Mouse (Mus musculus): ENCODE data around the gene Asprv1.
A peak's percentile ranks its signal among the peaks of the same experiment; 100 is the strongest.

Asprv1 gene

GRCm38 (mm10) chr6:86627946-86628345 lies at the start of gene Asprv1:
Asprv1 (plus strand) TSS chr6:86628164.
- no peak for DNase-seq (ENCODE audit: extremely low spot score)

DNA sequence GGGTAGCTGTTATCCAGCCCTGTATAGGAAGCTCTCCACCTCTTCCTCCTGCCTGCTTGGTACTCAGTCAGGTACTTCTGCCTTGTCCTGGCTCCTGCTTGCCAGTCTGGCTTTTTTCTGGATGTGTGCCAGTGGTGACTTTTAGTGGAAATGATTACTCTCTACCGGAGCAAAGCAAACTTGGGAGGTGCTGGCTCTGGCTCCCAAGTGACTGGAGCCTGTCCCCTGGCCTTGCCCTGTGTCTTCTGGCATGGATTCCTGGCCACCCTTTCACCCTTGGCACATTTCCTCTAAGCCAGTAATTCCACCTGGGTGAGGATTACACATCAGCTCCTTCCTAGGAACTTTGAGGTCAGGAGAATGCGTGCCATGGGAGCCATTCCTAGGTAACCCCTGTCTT lies 49.6 kb upstream of the Asprv1 start:
- no peak for DNase-seq (ENCODE audit: extremely low spot score)

- DNase-seq (ENCODE audit: extremely low spot score), result no peak
Measured at GRCm38 (mm10) chr6:86579066-86579784, 48.7 kb upstream of the Asprv1 start.

- DNase-seq (ENCODE audit: extremely low spot score), result no peak
Measured at GRCm38 (mm10) chr6:86579926-86580325, 48.0 kb upstream of the Asprv1 start.

GRCm38 (mm10) chr6:86583141-86583540 lies 44.8 kb upstream of the Asprv1 start:
- DNase-seq (ENCODE audit: extremely low spot score), result no peak

GRCm38 (mm10) chr6:86583601-86584215 lies 44.3 kb upstream of the Asprv1 start:
- no peak for DNase-seq (ENCODE audit: extremely low spot score)

DNA sequence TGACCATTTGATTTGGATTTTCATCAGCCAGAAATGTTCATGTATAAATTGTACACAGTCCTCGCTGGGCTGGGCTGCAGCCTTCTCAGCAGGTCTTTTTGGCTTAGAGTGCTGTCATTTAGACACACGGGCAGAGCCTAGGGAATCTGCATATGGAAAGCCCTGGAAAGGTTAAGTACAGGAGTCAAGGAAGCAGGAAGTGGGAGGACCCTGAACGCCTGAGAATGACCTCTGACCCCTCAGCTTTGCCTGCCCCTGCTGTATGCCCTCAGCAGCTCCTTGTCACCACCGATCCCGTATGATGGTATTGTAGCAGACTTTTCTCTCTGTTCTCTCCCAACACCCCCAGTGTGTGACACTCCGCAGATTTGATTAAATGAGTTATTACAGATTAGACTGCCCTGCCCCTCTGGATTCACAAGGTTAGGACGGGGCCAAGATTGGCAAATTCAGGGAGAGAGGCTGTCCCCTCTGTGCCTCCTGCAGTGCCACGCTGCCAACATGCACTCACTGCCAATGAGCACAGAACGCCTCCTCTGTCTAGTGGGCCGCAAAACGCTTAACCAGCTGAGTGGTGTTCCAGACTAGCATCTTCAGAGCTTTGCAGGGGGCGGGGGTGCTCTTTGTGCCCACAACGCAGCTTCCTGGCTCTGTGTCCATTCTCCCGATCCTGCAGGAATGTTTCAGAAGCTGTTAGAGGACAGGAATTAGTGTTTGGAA lies 43.5 kb upstream of the Asprv1 start:
- DNase-seq (ENCODE audit: extremely low spot score), result peak; percentile 48

DNA sequence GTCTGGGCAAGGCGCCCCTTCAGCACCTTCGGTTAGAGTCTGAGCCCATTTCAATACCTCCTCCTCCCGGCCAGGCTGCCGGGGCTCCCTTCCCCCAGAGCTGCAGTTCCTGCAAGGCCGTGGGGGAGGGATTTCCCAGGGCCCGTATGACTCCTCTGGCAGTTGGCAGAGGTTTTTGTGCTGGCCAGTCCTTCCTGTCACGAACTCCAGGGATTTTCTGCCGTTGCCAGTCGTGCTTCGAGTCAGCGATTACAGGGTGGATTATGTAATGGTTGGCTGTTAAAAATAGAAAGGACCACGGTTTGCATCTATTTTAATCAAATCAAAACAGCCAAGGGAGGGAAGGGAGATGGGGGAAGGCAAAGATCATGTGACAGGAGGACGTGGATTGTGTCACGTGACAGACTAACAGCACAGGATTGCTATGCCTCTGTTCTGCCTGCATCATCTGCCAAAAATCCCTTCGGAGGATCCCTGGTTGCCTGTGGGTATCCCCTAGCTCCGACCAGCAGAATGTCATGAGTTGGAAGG lies 42.8 kb upstream of the Asprv1 start:
- peak; percentile 60 for DNase-seq (ENCODE audit: extremely low spot score)

DNA sequence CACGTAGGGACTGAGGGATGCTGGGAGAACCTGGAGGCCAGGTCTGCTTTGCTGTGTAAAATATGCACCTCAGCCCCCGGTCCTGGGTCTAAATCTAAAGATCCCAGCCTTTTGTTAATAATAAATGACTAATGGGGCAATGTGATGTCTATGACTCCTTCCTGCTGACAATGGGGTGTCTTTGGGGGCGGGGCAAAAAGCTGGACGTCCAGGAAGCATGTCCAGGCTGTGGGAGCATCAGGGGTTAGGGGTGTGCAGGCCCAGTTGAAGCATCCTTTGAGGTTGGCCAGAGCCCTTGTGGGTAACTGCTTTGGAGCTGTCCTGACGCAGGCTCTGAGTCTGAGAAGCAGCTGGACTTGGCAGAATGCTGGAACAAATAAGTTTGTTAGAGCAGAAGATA lies 41.9 kb upstream of the Asprv1 start:
- no peak for DNase-seq (ENCODE audit: extremely low spot score)

GRCm38 (mm10) chr6:86588429-86588828 lies 39.5 kb upstream of the Asprv1 start:
- no peak for DNase-seq (ENCODE audit: extremely low spot score)

GRCm38 (mm10) chr6:86593146-86593897 lies 34.6 kb upstream of the Asprv1 start:
- no peak for DNase-seq (ENCODE audit: extremely low spot score)

DNA sequence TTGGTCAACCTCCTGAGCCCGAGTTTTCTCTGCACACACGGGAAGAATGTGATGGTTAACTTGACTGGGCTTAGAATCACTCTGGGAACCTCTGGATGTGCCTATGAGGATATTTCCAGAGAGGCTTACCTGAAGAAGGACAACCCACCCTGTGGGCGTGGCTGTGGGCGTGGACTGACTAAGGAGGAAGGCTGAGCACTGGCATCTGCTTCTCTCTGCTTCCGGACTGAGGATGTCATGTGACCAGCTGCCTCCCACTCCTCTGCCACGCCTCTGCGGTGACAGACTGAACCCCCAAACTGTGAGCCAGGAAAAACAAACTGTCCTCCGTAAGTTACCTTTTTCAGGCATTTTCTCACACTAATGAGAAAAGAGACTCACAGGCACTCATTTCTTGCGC lies 33.3 kb upstream of the Asprv1 start:
- DNase-seq (ENCODE audit: extremely low spot score), result peak; percentile 47

DNA sequence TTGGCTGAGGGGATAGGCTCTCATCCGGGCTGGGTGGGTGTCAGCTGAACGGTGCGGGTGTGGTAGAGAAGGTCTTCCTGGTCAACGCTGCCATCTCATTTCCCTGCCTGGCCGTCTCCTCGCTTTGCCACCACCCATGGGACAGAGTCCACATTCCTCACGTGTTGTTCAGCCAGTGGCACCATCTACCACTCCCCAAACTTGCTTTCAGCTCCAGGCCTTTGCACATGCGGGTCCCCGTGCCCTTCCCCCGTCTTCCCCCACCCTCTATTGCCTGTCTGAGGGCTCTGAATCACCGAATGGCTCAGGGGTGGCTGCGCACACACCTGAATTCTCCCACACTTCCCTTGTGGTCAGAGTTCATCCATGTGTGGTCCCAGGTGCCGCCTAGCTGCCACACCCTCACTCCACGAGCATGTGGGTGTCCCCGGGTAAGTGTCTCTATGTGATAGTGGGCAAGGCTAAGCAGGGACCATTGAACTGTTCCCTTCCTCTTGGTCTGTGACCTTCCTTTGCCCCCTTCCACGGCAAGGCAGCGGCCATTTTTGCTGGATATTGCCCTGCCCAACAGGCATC lies 32.0 kb upstream of the Asprv1 start:
- DNase-seq (ENCODE audit: extremely low spot score), result no peak

DNA sequence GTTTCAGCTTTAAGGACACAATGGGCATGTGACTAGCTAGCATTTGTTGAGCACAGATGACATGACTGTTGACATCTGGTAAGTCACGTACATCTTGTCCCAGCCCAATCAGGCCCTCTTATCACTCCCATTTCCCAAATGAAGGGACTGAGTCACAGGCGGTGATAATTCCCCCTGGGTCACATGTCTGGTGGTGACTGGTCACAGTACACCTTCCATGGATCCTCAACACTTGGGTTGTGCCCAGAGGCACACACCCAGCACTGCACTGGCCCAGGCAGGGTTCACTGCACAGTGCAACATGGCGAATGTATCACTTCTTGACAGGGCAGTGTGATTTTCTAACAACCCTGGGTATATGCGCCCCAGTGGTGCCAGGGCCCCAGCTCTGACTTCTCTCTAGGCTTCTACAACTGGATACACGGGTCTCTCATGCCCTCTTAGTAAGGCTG lies 29.2 kb upstream of the Asprv1 start:
- no peak for DNase-seq (ENCODE audit: extremely low spot score)

- DNase-seq (ENCODE audit: extremely low spot score), result peak; percentile 67
Measured at GRCm38 (mm10) chr6:86599197-86599596, 28.8 kb upstream of the Asprv1 start.

DNA sequence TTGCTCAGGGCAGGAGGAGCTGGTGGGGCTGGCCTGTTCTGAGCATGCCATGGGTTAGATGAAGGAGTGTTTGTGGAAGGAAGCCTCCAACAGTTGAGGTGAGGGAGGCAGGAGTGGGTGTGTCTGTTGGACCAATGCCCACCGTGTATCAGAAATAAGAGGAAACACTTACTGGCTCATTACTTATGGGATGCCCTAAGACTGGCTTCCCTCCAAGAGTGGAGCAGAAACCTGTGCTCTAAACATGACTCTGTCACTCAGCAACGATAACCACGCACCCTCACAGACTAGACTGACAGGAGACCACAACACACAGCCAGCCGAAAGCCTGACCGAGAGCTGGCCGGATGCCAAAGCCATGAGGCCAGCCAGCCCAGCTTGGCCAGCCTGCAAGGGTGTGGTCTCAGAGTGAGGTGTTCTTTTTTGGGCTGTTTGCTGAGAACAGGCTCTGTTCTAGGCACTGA lies 28.0 kb upstream of the Asprv1 start:
- no peak for DNase-seq (ENCODE audit: extremely low spot score)

- no peak for DNase-seq (ENCODE audit: extremely low spot score)
Measured at GRCm38 (mm10) chr6:86605260-86605659, 22.7 kb upstream of the Asprv1 start.

DNA sequence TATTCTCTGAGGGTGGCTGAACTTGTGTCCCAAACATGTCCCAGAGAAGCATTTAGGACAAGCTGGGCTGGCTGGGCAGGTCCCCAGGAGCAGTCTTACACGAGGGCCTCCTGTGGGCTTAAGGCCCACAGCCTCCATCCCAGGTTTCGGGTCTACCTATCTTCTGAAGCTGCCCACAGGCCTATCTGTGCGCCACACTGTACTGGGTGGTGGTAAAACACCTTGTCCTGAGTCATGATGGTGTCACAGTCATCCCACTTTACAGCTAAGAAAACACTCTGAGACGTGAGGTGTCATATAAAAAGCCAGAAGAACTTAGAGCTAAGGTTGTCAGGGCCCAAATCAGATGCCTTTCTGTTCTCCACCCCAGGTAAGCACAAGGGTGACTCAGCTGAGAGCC lies 21.7 kb upstream of the Asprv1 start:
- no peak for DNase-seq (ENCODE audit: extremely low spot score)

GRCm38 (mm10) chr6:86607471-86607870 lies 20.5 kb upstream of the Asprv1 start:
- DNase-seq (ENCODE audit: extremely low spot score), result no peak

GRCm38 (mm10) chr6:86609235-86609634 lies 18.7 kb upstream of the Asprv1 start:
- DNase-seq (ENCODE audit: extremely low spot score), result no peak

DNA sequence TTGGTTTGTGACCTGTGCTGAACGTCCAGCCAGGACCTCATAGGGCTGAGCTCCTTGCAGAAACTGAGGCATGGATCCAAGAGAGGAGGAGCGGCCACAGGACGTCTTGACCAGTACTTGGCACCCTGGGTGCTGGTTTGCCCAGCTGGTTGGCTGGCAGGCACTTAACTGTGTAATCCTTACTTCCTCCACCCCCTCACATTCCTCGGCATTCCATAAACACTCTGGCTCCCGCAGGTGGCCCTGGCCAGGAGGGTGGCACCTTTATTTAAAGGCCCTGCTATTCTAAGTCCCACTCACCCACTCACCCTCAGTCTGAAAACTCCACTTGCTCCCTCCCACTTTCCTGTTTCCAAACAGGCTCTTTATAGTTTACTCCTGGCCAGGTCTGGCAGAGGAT lies 17.2 kb upstream of the Asprv1 start:
- DNase-seq (ENCODE audit: extremely low spot score), result no peak
